Mouse (Mus musculus): Measurements from ENCODE around the gene Cdkn1c. TPM values are rescaled to one million over a fixed set of nuclear protein-coding genes. Genes with fewer than 3 reads are reported as not detected.

Cdkn1c gene
- polyA plus RNA-seq, 1 experiment from 2014 or later, result 794 TPM

GRCm38 (mm10) chr7:143473347-143474101 lies 12.7 kb upstream of the Cdkn1c start, which contains the start of gene Slc22a18:
Gene Slc22a18, plus strand, starts transcription at chr7:143473736.
- no peaks in the 10 kb centered on the region for H3K27me3 ChIP-seq (ENCODE audit: control insufficient read depth, insufficient read depth, low read length)
- no peak within 1 kb of the TSS for H3K9ac ChIP-seq (ENCODE audit: low read length)
- no peaks in the 10 kb centered on the region for H3K9me3 ChIP-seq (ENCODE audit: control insufficient read depth, low read length)
- WGBS, result 40% methylated on average over 4 of the region's 4 CpGs
- peaks cover 0 to 4% of the 10 kb centered on the region in 2 experiments; a peak in 2 of 4 replicates for H3K4me1 ChIP-seq (ENCODE audit: control insufficient read depth in 2 of 2, insufficient read depth in 2 of 2, low read length in 2 of 2)
- no peak within 1 kb of the TSS for H3K27ac ChIP-seq (replicated peaks in 1 of 2; ENCODE audit: control insufficient read depth in 1 of 2, insufficient read depth in 1 of 2, low read depth in 2 of 2, low read length in 2 of 2)
- ATAC-seq (ENCODE audit: insufficient number of reproducible peaks, insufficient read depth, low FRiP score, low read depth), result no peak
- no peak within 1 kb of the TSS for H3K4me2 ChIP-seq (ENCODE audit: low read length)
- no peak within 1 kb of the TSS for H3K4me3 ChIP-seq (ENCODE audit: control insufficient read depth in 1 of 2, insufficient read depth in 1 of 2, low read depth in 1 of 2, low read length in 2 of 2)
- no peaks in the 10 kb centered on the region for H3K36me3 ChIP-seq (ENCODE audit: control insufficient read depth, insufficient read depth, low read length)

- Histone ChIP-seq H3K27me3 (ENCODE audit: control insufficient read depth, insufficient read depth, low read length) (no peaks in the 10 kb centered on the region), H3K4me3 (ENCODE audit: control insufficient read depth in 1 of 2, insufficient read depth in 1 of 2, low read depth in 1 of 2, low read length in 2 of 2) (no peak overlapping the region), H3K9me3 (ENCODE audit: control insufficient read depth, low read length) (no peaks in the 10 kb centered on the region), H3K4me2 (ENCODE audit: low read length) (no peak overlapping the region), H3K36me3 (ENCODE audit: control insufficient read depth, insufficient read depth, low read length) (no peaks in the 10 kb centered on the region), H3K27ac (replicated peaks in 1 of 2; ENCODE audit: control insufficient read depth in 1 of 2, insufficient read depth in 1 of 2, low read depth in 2 of 2, low read length in 2 of 2) (no peak overlapping the region), H3K4me1 (ENCODE audit: control insufficient read depth in 2 of 2, insufficient read depth in 2 of 2, low read length in 2 of 2) (peaks cover 5 to 12% of the 10 kb centered on the region in 2 experiments; a peak in 3 of 4 replicates), H3K9ac (ENCODE audit: low read length) (no peak overlapping the region)
- ATAC-seq (ENCODE audit: insufficient number of reproducible peaks, insufficient read depth, low FRiP score, low read depth), result no peak
- WGBS, result 10% methylated on average over 8 of the region's 8 CpGs
These were observed 9.1 kb upstream of the Cdkn1c start for GRCm38 (mm10) chr7:143469946-143470345.

GRCm38 (mm10) chr7:143467714-143468113 lies 6.9 kb upstream of the Cdkn1c start:
- 35% methylated on average over 6 of the region's 6 CpGs for WGBS
- peaks cover 18 to 19% of the 10 kb centered on the region in 2 experiments for H3K4me1 ChIP-seq (ENCODE audit: control insufficient read depth in 2 of 2, insufficient read depth in 2 of 2, low read length in 2 of 2)
- no peak for ATAC-seq (ENCODE audit: insufficient number of reproducible peaks, insufficient read depth, low FRiP score, low read depth)
- no peaks in the 10 kb centered on the region for H3K36me3 ChIP-seq (ENCODE audit: control insufficient read depth, insufficient read depth, low read length)
- no peak overlapping the region for H3K9ac ChIP-seq (ENCODE audit: low read length)
- no peaks in the 10 kb centered on the region for H3K9me3 ChIP-seq (ENCODE audit: control insufficient read depth, low read length)
- H3K4me2 ChIP-seq (ENCODE audit: low read length), result no peak overlapping the region
- no peaks in the 10 kb centered on the region for H3K27me3 ChIP-seq (ENCODE audit: control insufficient read depth, insufficient read depth, low read length)
- H3K4me3 ChIP-seq (ENCODE audit: control insufficient read depth in 1 of 2, insufficient read depth in 1 of 2, low read depth in 1 of 2, low read length in 2 of 2), result no peak overlapping the region
- no peak overlapping the region for H3K27ac ChIP-seq (replicated peaks in 1 of 2; ENCODE audit: control insufficient read depth in 1 of 2, insufficient read depth in 1 of 2, low read depth in 2 of 2, low read length in 2 of 2)

- Histone ChIP-seq H3K4me1 (ENCODE audit: control insufficient read depth in 2 of 2, insufficient read depth in 2 of 2, low read length in 2 of 2) (peaks cover 20 to 27% of the 10 kb centered on the region in 2 experiments), H3K9ac (ENCODE audit: low read length) (peak overlapping the region; percentile 22; the same call in 1 of the 2 replicates), H3K4me3 (ENCODE audit: control insufficient read depth in 1 of 2, insufficient read depth in 1 of 2, low read depth in 1 of 2, low read length in 2 of 2) (no peak overlapping the region), H3K9me3 (ENCODE audit: control insufficient read depth, low read length) (0 out of 2 replicates have a peak, but pooled peaks cover under 1% of the 10 kb centered on the region), H3K27ac (replicated peaks in 1 of 2; ENCODE audit: control insufficient read depth in 1 of 2, insufficient read depth in 1 of 2, low read depth in 2 of 2, low read length in 2 of 2) (no peak overlapping the region), H3K36me3 (ENCODE audit: control insufficient read depth, insufficient read depth, low read length) (no peaks in the 10 kb centered on the region), H3K4me2 (ENCODE audit: low read length) (no peak overlapping the region), H3K27me3 (ENCODE audit: control insufficient read depth, insufficient read depth, low read length) (no peaks in the 10 kb centered on the region)
- 32% methylated on average over 14 of the region's 14 CpGs for WGBS
- no peak for ATAC-seq (ENCODE audit: insufficient number of reproducible peaks, insufficient read depth, low FRiP score, low read depth)
These were observed 5.3 kb upstream of the Cdkn1c start for GRCm38 (mm10) chr7:143466099-143466677.

- Histone ChIP-seq H3K9me3 (ENCODE audit: control insufficient read depth, low read length) (peaks cover 4% of the 10 kb centered on the region; the same call in 1 of the 2 replicates), H3K36me3 (ENCODE audit: control insufficient read depth, insufficient read depth, low read length) (no peaks in the 10 kb centered on the region), H3K27me3 (ENCODE audit: control insufficient read depth, insufficient read depth, low read length) (no peaks in the 10 kb centered on the region), H3K4me1 (ENCODE audit: control insufficient read depth in 2 of 2, insufficient read depth in 2 of 2, low read length in 2 of 2) (peaks cover 20 to 27% of the 10 kb centered on the region in 2 experiments), H3K4me2 (ENCODE audit: low read length) (peak overlapping the region; percentile 74), H3K27ac (replicated peaks in 1 of 2; ENCODE audit: control insufficient read depth in 1 of 2, insufficient read depth in 1 of 2, low read depth in 2 of 2, low read length in 2 of 2) (peak overlapping the region in 1 of 2 experiments; percentile 10; a peak in 1 of 4 replicates), H3K9ac (ENCODE audit: low read length) (peak overlapping the region; percentile 60), H3K4me3 (ENCODE audit: control insufficient read depth in 1 of 2, insufficient read depth in 1 of 2, low read depth in 1 of 2, low read length in 2 of 2) (peak overlapping the region; percentile 36 to 37)
- no peak for ATAC-seq (ENCODE audit: insufficient number of reproducible peaks, insufficient read depth, low FRiP score, low read depth)
- WGBS, result 14% methylated on average over 54 of the region's 56 CpGs
These were observed 4.1 kb upstream of the Cdkn1c start for GRCm38 (mm10) chr7:143464811-143465560.

- Histone ChIP-seq H3K27me3 (ENCODE audit: control insufficient read depth, insufficient read depth, low read length) (no peaks in the 10 kb centered on the region), H3K4me3 (ENCODE audit: control insufficient read depth in 1 of 2, insufficient read depth in 1 of 2, low read depth in 1 of 2, low read length in 2 of 2) (no peak overlapping the region), H3K27ac (replicated peaks in 1 of 2; ENCODE audit: control insufficient read depth in 1 of 2, insufficient read depth in 1 of 2, low read depth in 2 of 2, low read length in 2 of 2) (0 out of 4 replicates have a peak overlapping the region, but pooled peaks of 1 of the 2 experiments have one; percentile 11), H3K9ac (ENCODE audit: low read length) (0 out of 2 replicates have a peak overlapping the region, but pooled peaks have one; percentile 60), H3K36me3 (ENCODE audit: control insufficient read depth, insufficient read depth, low read length) (no peaks in the 10 kb centered on the region), H3K9me3 (ENCODE audit: control insufficient read depth, low read length) (peaks cover 4% of the 10 kb centered on the region; the same call in 1 of the 2 replicates), H3K4me2 (ENCODE audit: low read length) (peak overlapping the region; percentile 26), H3K4me1 (ENCODE audit: control insufficient read depth in 2 of 2, insufficient read depth in 2 of 2, low read length in 2 of 2) (peaks cover 15 to 27% of the 10 kb centered on the region in 2 experiments)
- ATAC-seq (ENCODE audit: insufficient number of reproducible peaks, insufficient read depth, low FRiP score, low read depth), result no peak
- WGBS, result 21% methylated on average over 11 of the region's 11 CpGs
These were observed 3.1 kb upstream of the Cdkn1c start for GRCm38 (mm10) chr7:143463865-143464415.

- H3K27ac ChIP-seq (replicated peaks in 1 of 2; ENCODE audit: control insufficient read depth in 1 of 2, insufficient read depth in 1 of 2, low read depth in 2 of 2, low read length in 2 of 2), result 0 out of 4 replicates have a peak overlapping the region, but pooled peaks of 1 of the 2 experiments have one; percentile 24
- no peaks in the 10 kb centered on the region for H3K36me3 ChIP-seq (ENCODE audit: control insufficient read depth, insufficient read depth, low read length)
- no peak overlapping the region for H3K9ac ChIP-seq (ENCODE audit: low read length)
- H3K4me1 ChIP-seq (ENCODE audit: control insufficient read depth in 2 of 2, insufficient read depth in 2 of 2, low read length in 2 of 2), result peaks cover 15 to 27% of the 10 kb centered on the region in 2 experiments
- no peaks in the 10 kb centered on the region for H3K27me3 ChIP-seq (ENCODE audit: control insufficient read depth, insufficient read depth, low read length)
- H3K9me3 ChIP-seq (ENCODE audit: control insufficient read depth, low read length), result peaks cover 4% of the 10 kb centered on the region; the same call in 1 of the 2 replicates
- 81% methylated on average over 5 of the region's 5 CpGs for WGBS
- no peak for ATAC-seq (ENCODE audit: insufficient number of reproducible peaks, insufficient read depth, low FRiP score, low read depth)
- no peak overlapping the region for H3K4me3 ChIP-seq (ENCODE audit: control insufficient read depth in 1 of 2, insufficient read depth in 1 of 2, low read depth in 1 of 2, low read length in 2 of 2)
- no peak overlapping the region for H3K4me2 ChIP-seq (ENCODE audit: low read length)
These were observed 1.7 kb upstream of the Cdkn1c start for GRCm38 (mm10) chr7:143462516-143462915.
